Mouse (Mus musculus): ENCODE measurements around the gene 4921504E06Rik.

The 4921504E06Rik gene

GRCm38 (mm10) chr2:19419686-19420345, 133.9 kb downstream of the 4921504E06Rik start:
- no peak for DNase-seq (ENCODE audit: low spot score in 2 of 2)

GRCm38 (mm10) chr2:19416066-19416465, 137.6 kb downstream of the 4921504E06Rik start:
- DNase-seq (ENCODE audit: low spot score in 2 of 2), result no peak

- DNase-seq (ENCODE audit: low spot score in 2 of 2), result peak in 1 of 2 experiments; percentile 66
These were observed 138.6 kb downstream of the 4921504E06Rik start for GRCm38 (mm10) chr2:19415063-19415521.

GRCm38 (mm10) chr2:19414222-19414965, 139.3 kb downstream of the 4921504E06Rik start:
- peak; percentile 35 to 66 for DNase-seq (ENCODE audit: low spot score in 2 of 2)

All from thymus, postnatal 10 days (tissue).